Mouse (Mus musculus) gastrocnemius, postnatal 25 days (tissue): ENCODE results near the gene Mars. TPM values are rescaled to one million over a fixed set of nuclear protein-coding genes. Genes with fewer than 3 reads are reported as not detected.

ENCODE experiments used
- DNase-seq: peaks from one replicate; pipeline ENCODE4 v3.0.0; 2022
- total RNA-seq, 2 experiments: library from RNA; stranded (reverse); gene quantifications; 1 replicate in 1 of 2; 2 replicates in 1 of 2; pipeline ENCODE4 v1.2.3; 2021

Gene Mars
- total RNA-seq, 2 experiments from 2014 or later: 48.3 to 53.5 TPM

- no peak for DNase-seq
Observed at GRCm38 (mm10) chr10:127286730-127287129, 24.9 kb downstream of the Mars start.

GRCm38 (mm10) chr10:127286194-127286593 is 25.4 kb downstream of the Mars start:
- no peak for DNase-seq

- no peak for DNase-seq
Observed at GRCm38 (mm10) chr10:127285644-127286043, 25.9 kb downstream of the Mars start.

- DNase-seq: no peak
Observed at GRCm38 (mm10) chr10:127284724-127285500, 26.7 kb downstream of the Mars start.

GRCm38 (mm10) chr10:127284105-127284622 is 27.4 kb downstream of the Mars start:
- DNase-seq: no peak

- peak; percentile 43 for DNase-seq
Observed at GRCm38 (mm10) chr10:127282620-127283215, 28.9 kb downstream of the Mars start.

GRCm38 (mm10) chr10:127281316-127281715 is 30.3 kb downstream of the Mars start:
- DNase-seq: no peak

GRCm38 (mm10) chr10:127279730-127280129 is 31.9 kb downstream of the Mars start:
- DNase-seq: no peak

GRCm38 (mm10) chr10:127274261-127275022 is 37.1 kb downstream of the Mars start:
- DNase-seq: no peak

- DNase-seq: no peak
Observed at GRCm38 (mm10) chr10:127272371-127272770, 39.2 kb downstream of the Mars start.

GRCm38 (mm10) chr10:127269884-127270283 is 41.7 kb downstream of the Mars start:
- no peak for DNase-seq

- DNase-seq: peak; percentile 56
Observed at GRCm38 (mm10) chr10:127269036-127269435, 42.5 kb downstream of the Mars start.

- DNase-seq: no peak
Observed at GRCm38 (mm10) chr10:127268401-127268800, 43.2 kb downstream of the Mars start.

GRCm38 (mm10) chr10:127267318-127267717 is 44.3 kb downstream of the Mars start:
- no peak for DNase-seq

GRCm38 (mm10) chr10:127266112-127267091 is 45.2 kb downstream of the Mars start, which contains the start of gene Dctn2:
Dctn2 (plus strand) TSS chr10:127266368.
- peak; percentile 96 for DNase-seq

- DNase-seq: no peak
Observed at GRCm38 (mm10) chr10:127265727-127266111, 45.9 kb downstream of the Mars start.

GRCm38 (mm10) chr10:127264971-127265370 is 46.6 kb downstream of the Mars start:
- DNase-seq: no peak

GRCm38 (mm10) chr10:127264336-127264735 is 47.2 kb downstream of the Mars start:
- DNase-seq: no peak

- no peak for DNase-seq
Observed at GRCm38 (mm10) chr10:127263631-127264030, 48.0 kb downstream of the Mars start.

GRCm38 (mm10) chr10:127262548-127263398 is 48.8 kb downstream of the Mars start, which contains the start of gene Kif5a:
Kif5a (minus strand) TSS chr10:127263348.
- DNase-seq: no peak
